Mouse (Mus musculus) left cerebral cortex, adult 8-10 months (tissue): ENCODE measurements around the gene Osbp. TPM values are rescaled to one million over a fixed set of nuclear protein-coding genes. Genes with fewer than 3 reads are reported as not detected.
A peak's percentile ranks its signal among the peaks of the same experiment; 100 is the strongest.

Experiments used
- DNase-seq, 2 experiments: peaks; one replicate each; pipeline ENCODE4 v3.0.0; 2022; ENCODE audit warnings: low spot score in 2 of 2
- microRNA-seq, 2 experiments: library from miRNA; unstranded; fragments of <30 nt; microRNA quantifications; one replicate each; pipeline ENCODE4 v1.2.0; 2022
- total RNA-seq, 4 experiments: library from RNA; stranded (reverse); gene quantifications; 2 replicates each; pipeline ENCODE4 v1.2.4; 2022

Gene Osbp
- total RNA-seq, 4 experiments from 2014 or later: 56.8 to 62.7 (median 59.6) TPM

DNA sequence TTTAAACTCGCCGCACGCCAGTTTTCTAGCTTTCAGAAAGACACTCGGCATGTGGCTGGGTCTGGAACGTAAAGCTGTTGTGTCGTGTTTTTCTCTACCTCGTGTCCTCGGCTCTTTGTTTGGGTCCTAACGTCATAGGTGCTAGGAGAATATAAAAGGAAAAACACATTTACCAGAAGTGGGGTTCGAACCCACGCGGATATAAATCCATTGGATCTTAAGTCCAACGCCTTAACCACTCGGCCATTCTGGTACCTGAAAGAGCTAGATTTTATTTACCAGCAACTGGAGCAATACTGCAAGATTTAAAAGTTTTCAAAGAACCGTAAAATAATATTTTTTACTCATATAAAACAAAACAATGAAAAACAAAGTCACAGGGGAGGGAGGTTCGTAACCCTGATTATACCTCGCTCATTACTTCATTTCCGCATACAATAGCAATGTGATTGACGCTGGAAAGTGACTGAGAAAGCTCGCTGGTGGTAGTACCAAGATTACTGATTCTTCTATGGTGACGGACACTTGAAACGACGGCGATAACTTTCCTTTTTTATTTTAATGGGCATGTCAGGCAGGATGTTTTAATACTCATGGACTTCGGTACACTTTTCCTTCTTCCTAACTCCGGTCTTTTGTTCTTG, 45.3 kb downstream of the Osbp start:
- DNase-seq: peak; percentile 73 to 82

DNA sequence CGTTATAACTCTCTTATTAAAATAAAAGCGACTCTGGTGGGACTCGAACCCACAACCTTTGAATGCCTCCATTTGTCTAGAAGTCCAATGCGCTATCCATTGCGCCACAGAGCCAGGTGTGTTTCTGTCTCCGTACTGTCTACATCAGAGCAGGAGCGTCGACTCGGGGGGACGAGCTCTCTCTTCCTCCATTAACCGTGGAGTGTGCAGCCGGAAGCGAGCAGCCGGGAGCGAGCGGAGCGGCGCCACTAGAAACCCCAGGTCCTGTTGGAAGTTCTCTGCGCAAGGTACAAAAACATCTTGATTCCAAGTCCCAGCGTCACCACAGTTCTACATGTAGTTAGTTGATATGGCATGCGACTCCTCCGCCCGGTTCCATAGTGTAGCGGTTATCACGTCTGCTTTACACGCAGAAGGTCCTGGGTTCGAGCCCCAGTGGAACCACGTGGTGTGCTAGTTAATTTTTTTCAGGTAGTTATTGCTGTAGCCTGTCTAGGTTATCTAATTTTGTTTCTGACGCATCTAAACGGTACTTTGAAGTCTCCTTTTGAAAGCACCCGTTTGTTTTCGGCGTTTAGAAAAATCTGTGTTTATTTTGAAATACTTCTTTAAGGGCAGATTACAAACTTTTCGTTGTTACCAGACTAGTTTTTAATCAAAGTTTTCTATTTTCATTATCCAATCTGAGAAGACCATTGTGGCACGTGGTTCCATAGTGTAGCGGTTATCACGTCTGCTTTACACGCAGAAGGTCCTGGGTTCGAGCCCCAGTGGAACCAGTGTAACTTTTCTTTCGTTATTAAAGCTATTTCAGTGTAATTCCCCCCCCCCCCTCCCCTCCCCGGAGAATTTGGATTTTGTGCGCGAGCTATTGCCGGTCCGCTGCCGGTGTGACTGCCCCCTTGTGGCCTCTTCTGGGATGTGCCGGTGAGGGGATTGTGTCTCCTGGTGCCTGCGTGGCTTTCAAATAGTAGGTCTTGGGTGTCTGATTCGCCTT, 46.1 kb downstream of the Osbp start:
- DNase-seq: peak; percentile 79 to 94

DNA sequence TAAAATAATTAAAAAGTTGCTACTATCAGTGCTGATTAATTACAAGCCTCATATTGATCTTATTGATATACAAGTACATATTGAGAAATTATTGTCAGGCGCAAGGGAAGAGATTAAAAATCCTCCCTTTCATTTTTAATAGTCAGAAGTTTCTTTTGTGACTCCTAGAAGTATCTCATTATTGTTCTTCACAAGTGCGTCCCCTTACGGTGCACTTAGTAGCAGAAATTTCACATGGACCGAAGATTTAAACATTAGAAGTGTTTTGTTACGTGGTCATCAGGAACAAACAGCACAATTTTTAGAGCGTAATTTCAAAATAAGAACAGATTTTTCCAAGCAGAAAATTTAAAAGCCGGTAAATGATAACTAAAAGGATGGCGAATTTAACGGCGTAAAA, 46.9 kb downstream of the Osbp start:
- no peak for DNase-seq

DNA sequence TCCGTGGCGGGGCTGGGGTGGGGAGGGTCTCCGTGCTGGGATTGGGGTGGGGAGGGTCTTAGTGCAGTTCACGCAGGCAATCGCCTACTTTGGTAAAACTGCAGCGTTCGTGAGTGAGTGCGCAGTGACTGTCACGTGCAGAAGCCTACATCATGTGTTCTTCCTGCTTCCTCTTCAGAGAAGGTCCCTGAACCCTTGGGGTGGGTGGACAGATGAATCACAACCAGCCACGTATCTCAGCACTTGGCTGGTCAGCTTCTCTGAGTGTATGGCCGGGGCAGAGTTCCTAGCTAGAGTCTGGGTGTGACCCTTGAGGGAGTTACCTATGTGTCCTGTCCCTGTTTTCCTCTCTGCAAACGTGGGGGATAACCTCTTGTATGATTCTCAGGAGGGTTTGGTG, 47.5 kb downstream of the Osbp start:
- DNase-seq: peak; percentile 25 to 52

DNA sequence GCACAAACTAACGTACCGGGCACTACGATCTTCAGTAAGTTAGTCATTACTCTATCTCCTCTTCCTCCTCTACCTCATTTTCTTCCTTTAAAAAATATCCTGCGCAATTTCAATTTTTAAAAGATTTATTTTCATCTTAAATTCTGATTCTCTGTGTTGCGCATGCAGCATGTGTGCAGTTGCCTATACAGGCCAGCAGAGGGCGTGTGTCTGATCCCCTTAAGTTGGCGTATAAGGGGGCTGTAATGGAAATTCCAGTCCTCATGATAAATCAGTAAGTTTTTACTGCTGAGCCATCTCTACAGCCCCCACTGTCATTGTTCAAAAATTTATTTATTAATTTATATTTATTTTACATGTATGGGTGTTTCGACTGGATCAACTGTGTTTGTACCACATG, 50.0 kb downstream of the Osbp start:
- DNase-seq: no peak

DNA sequence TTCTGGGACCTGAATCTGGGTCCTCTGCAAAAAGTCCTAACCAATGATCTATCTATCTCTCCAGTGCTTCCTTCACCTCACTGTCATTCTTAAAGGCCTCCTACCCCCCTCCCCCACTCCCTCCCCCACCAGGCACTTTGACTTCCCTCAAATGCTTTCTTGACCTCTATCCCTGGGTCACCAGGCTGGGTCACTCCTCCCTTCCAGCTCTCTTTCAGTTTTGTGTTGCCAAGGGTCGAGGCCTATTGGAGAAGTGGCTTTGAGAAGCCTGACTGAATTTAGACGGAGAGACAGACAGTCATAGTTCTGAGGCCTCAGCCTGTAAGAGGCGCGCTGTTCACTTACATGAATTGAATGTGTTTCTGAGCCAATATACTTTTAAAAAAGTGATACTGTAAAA, 50.5 kb downstream of the Osbp start:
- DNase-seq: no peak

DNA sequence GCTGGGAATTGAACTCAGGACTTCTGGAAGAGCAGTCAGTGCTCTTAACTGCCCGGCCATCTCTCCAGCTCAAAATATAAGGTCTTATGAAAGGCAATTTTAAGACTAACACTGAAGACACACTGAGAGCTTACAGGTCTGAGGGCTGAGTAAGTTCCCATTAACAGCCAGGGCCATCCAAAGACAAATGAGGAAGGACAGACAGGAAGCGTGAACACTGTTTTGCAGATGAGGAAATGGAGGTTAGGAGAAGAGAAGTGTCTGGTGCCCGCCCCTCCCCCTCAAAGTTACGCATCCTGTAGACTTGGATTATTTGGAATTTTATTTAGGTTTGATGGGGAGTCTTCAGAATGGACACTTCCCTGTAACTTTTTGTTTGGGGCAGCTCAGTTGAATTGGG, 58.4 kb downstream of the Osbp start:
- no peak for DNase-seq

DNA sequence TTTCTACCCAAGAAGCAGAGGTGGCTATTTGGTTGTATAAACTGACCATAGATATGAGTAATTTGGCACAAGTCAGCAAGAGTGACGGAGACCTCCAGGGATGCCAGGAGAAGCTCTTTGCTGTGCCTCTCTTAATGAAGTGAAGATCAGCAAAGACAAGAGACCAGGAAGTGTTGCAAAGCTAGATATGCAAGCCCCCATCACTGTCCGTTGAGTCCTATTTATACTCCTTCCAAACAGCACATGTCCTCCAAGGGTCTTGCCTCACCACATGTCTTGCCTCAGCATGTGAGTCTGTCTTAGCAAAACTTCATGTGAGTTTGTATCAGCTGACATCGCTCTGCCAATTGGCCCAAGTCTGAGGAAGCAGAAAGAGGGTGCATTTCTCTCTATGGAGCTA, 59.6 kb downstream of the Osbp start:
- DNase-seq: no peak

DNA sequence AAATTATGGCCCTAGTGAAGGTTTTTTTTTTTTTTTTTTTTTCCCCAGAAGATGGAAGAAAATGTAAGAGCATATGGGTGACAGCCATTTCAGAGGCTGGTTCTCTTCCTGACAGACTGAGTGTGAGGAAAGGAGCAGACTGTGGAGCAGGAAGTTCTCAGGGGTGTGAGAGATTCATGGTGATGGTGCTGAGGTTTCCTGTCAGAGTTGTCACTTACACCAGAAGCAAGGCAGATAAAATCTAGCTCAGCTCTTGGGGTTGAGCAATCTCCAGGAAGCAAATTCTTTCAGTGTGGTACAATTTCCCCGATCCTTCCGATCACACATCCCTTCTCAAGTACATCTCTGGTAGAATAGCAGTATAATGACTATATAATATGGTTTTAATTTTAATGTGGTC, 60.9 kb downstream of the Osbp start:
- DNase-seq: no peak

DNA sequence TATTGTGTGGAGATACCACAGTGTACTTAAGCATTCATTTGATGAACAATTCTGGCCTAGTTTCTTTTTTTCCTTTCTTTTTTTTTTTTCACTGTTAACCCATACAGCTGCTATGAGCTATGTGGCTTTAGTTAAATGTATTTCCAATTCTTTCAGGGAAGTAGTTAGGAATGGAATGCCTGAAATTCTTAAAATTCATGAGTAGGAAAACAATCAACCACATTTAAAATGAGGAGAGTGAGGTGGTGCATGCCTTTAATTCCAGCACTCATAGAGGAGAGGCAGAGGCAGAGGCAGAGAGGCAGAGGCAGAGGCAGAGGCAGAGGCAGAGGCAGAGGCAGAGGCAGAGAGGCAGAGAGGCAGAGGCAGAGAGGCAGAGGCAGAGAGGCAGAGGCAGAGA, 72.0 kb downstream of the Osbp start:
- no peak for DNase-seq

DNA sequence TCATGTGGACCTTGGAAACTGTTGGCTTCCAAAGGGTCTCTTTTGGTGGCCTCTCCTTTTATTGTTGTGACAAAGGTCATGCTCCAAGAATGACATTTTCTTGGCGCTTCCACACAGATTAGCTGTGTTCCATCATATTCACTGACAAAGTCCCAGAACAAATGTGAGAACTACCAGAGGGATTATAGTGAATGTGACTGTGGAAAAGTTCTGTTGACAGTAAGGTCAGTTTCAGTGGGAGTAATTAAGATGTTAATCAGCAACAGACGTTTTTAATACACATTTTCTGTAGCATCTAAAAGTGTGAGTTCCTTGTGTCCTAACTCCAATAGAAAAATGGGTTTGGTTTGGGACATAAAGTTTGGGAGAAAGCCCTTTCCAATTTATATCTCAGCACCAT, 75.5 kb downstream of the Osbp start, which contains the start of gene Olfr1423:
TSS of gene Olfr1423 (minus strand) at position 101 of the 400 bp plus-strand sequence.
- DNase-seq: no peak

DNA sequence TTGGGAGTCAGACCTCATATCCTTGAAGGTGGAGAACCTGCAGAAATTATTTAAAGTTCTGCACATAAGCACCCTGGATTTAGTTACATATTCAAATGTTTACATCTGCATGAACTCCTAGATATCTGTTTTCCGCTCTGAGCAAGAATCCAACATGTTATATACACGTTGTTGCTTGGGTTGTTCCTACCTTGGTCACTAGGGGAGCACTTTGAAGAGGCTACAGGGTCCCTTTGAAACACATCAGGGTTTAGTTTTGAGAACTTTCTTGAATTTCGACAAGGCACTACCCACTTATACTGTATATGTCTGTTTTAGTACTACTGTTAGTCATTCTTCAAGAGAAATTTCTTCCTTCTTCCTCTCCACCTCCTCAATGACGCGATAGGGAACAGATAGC, 77.4 kb downstream of the Osbp start:
- DNase-seq: no peak

Small RNA genes lying within 50 kb of the gene (microRNA-seq; reads per million reads assigned to microRNA genes)
- 6.8 to 8.4 reads per million in 2 experiments for gene Mir6994

Other genes with a start within 250 kb of the Osbp start
- not detected for gene Gif, start 218.4 kb upstream of the Osbp start, total RNA-seq
- gene Mrpl16, start 195.6 kb upstream of the Osbp start, total RNA-seq: 10 to 100 TPM; 36.1 to 45.6 (median 42.7) TPM
- 10 to 100 TPM; 27.7 to 33.8 (median 29.7) TPM for gene Stx3, start 146.5 kb upstream of the Osbp start, total RNA-seq
- not detected for gene Olfr1417, start 126.7 kb upstream of the Osbp start, total RNA-seq
- not detected for gene Olfr1418, start 104.9 kb upstream of the Osbp start, total RNA-seq
- gene Olfr1419, start 90.8 kb upstream of the Osbp start, total RNA-seq: under 1 TPM in 1 of 4 experiments, not detected in 3; 0.13 TPM
- gene Olfr1420, start 79.4 kb upstream of the Osbp start, total RNA-seq: not detected
- gene Patl1, start 53.5 kb upstream of the Osbp start, total RNA-seq: 10 to 100 TPM; 19.4 to 22.9 (median 21.1) TPM
- gene Olfr1423, start 75.4 kb downstream of the Osbp start, total RNA-seq: not detected
- gene Olfr1424, start 96.7 kb downstream of the Osbp start, total RNA-seq: not detected
- not detected for gene Olfr1425, start 111.8 kb downstream of the Osbp start, total RNA-seq
- gene Olfr1426, start 126.1 kb downstream of the Osbp start, total RNA-seq: not detected
- not detected for gene Olfr1427, start 137.4 kb downstream of the Osbp start, total RNA-seq
- gene Olfr1428, start 150.0 kb downstream of the Osbp start, total RNA-seq: not detected
- gene Olfr76, start 157.3 kb downstream of the Osbp start, total RNA-seq: not detected
- not detected for gene Olfr1555-ps1, start 204.2 kb downstream of the Osbp start, total RNA-seq
- not detected for gene Olfr1431, start 234.7 kb downstream of the Osbp start, total RNA-seq